Mouse (Mus musculus): ENCODE data around the gene Sorbs1. TPM values are rescaled to one million over a fixed set of nuclear protein-coding genes. Genes with fewer than 3 reads are reported as not detected.

The Sorbs1 gene
- total RNA-seq, 2 experiments from 2014 or later, result 148 to 249 TPM

- no peak for DNase-seq (ENCODE audit: low spot score)
Measured at GRCm38 (mm10) chr19:40306631-40307030, 206.9 kb downstream of the Sorbs1 start.

- DNase-seq (ENCODE audit: low spot score), result no peak
Measured at GRCm38 (mm10) chr19:40305456-40305855, 208.1 kb downstream of the Sorbs1 start.

- peak; percentile 66 for DNase-seq (ENCODE audit: low spot score)
Measured at GRCm38 (mm10) chr19:40302916-40303315, 210.7 kb downstream of the Sorbs1 start.

GRCm38 (mm10) chr19:40302477-40302876 lies 211.1 kb downstream of the Sorbs1 start:
- DNase-seq (ENCODE audit: low spot score), result no peak

GRCm38 (mm10) chr19:40299983-40300759 lies 213.4 kb downstream of the Sorbs1 start:
- no peak for DNase-seq (ENCODE audit: low spot score)

- no peak for DNase-seq (ENCODE audit: low spot score)
Measured at GRCm38 (mm10) chr19:40299182-40299581, 214.4 kb downstream of the Sorbs1 start.

- DNase-seq (ENCODE audit: low spot score), result no peak
Measured at GRCm38 (mm10) chr19:40298574-40298973, 215.0 kb downstream of the Sorbs1 start.

GRCm38 (mm10) chr19:40297798-40298144 lies 215.8 kb downstream of the Sorbs1 start:
- no peak for DNase-seq (ENCODE audit: low spot score)

GRCm38 (mm10) chr19:40297078-40297797 lies 216.3 kb downstream of the Sorbs1 start:
- no peak for DNase-seq (ENCODE audit: low spot score)

GRCm38 (mm10) chr19:40294231-40294630 lies 219.3 kb downstream of the Sorbs1 start:
- no peak for DNase-seq (ENCODE audit: low spot score)

- no peak for DNase-seq (ENCODE audit: low spot score)
Measured at GRCm38 (mm10) chr19:40293791-40294190, 219.8 kb downstream of the Sorbs1 start.

GRCm38 (mm10) chr19:40290099-40290724 lies 223.4 kb downstream of the Sorbs1 start:
- no peak for DNase-seq (ENCODE audit: low spot score)

- DNase-seq (ENCODE audit: low spot score), result peak; percentile 51
Measured at GRCm38 (mm10) chr19:40288415-40288814, 225.2 kb downstream of the Sorbs1 start.

- DNase-seq (ENCODE audit: low spot score), result no peak
Measured at GRCm38 (mm10) chr19:40284704-40285103, 228.9 kb downstream of the Sorbs1 start.

- no peak for DNase-seq (ENCODE audit: low spot score)
Measured at GRCm38 (mm10) chr19:40283415-40283814, 230.2 kb downstream of the Sorbs1 start.

GRCm38 (mm10) chr19:40278372-40279023 lies 235.1 kb downstream of the Sorbs1 start:
- DNase-seq (ENCODE audit: low spot score), result peak; percentile 42

- DNase-seq (ENCODE audit: low spot score), result no peak
Measured at GRCm38 (mm10) chr19:40277494-40277893, 236.1 kb downstream of the Sorbs1 start.

- no peak for DNase-seq (ENCODE audit: low spot score)
Measured at GRCm38 (mm10) chr19:40275401-40276188, 238.0 kb downstream of the Sorbs1 start.

GRCm38 (mm10) chr19:40272674-40273073 lies 240.9 kb downstream of the Sorbs1 start:
- no peak for DNase-seq (ENCODE audit: low spot score)

- DNase-seq (ENCODE audit: low spot score), result peak; percentile 72
Measured at GRCm38 (mm10) chr19:40271308-40271892, 242.2 kb downstream of the Sorbs1 start, which contains the start of gene Pdlim1. Gene Pdlim1, minus strand, starts transcription at chr19:40271842.

Measured in gastrocnemius, adult 18-20 months (tissue).